ENCODE assay signal across 10 mouse cellular contexts in the genomic region with DNA sequence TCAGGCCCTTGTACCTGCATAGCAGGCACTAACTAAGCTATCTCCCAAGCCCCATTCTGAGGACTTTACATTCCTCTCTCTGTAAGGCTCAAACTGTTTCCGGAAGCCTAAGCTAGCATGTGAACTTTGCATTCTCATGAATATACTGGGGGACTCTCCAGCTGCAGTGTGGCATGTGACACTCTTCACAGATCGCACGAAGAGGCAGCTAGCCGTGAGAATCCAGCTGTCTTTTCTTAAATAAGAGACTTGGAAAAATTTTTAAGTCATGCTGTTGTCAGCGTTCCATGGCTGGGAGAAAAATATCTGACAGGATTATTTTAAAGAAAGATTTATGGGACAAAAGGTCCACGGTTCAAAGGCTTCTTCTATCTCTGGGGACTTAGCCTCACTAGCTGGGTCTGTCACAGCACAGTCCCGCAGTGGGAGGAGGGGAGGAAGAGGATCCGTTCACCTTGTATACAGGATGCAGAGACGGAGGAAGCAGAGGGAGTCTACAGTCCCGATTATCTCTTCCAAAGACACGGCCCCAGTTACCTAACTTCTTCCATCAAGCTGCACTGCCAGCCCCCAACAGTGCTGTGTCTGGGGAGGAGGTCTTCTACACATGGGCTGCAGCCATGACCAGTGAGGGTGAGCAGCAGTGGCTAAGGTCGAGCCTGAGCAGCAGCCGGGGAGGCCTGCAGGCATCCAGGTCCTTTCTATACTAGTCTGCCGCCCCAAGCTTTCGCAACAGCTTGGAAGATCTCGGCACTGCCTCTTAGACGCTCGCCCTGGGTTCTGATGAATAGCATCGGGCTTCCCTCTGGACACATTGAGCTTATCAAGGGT. TPM values are rescaled to one million over a fixed set of nuclear protein-coding genes. Genes with fewer than 3 reads are reported as not detected.
DNase-seq lines count a peak whose midpoint lies in the region; ATAC-seq and TF ChIP-seq lines count a peak whose summit lies in the region.
"Had no signal": no experiment of that assay in that cellular context is flagged by ENCODE, and none has a peak within 500 bp of the region (broad histone marks: within the 10 kb centered on the region; RNA-seq: fewer than 3 reads in every experiment).

No protein-coding gene starts in this region.

- H3K9me3 ChIP-seq in neural tube, embryonic 11.5 days (ENCODE audit: control insufficient read depth, low read length) = no peaks in the 10 kb centered on the region
- no peaks in the 10 kb centered on the region for H3K9me3 ChIP-seq in hindbrain, postnatal 0 days (ENCODE audit: low read length)
- no peaks in the 10 kb centered on the region for H3K9me3 ChIP-seq in lung, postnatal 0 days (ENCODE audit: low read length)
- H3K9me3 ChIP-seq in stomach, embryonic 16.5 days (replicated peaks; ENCODE audit: control insufficient read depth, low read length) = no peaks in the 10 kb centered on the region
- H3K9me3 ChIP-seq: midbrain, embryonic 12.5 days had no signal

- no peaks in the 10 kb centered on the region for H3K36me3 ChIP-seq in neural tube, embryonic 11.5 days (ENCODE audit: control insufficient read depth, insufficient read depth, low read length)
- H3K36me3 ChIP-seq in hindbrain, postnatal 0 days (ENCODE audit: insufficient read depth, low read length) = peaks cover 6% of the 10 kb centered on the region; the same call in 1 of the 2 replicates
- H3K36me3 ChIP-seq in lung, postnatal 0 days (ENCODE audit: insufficient read depth, low read length) = no peaks in the 10 kb centered on the region
- no peaks in the 10 kb centered on the region for H3K36me3 ChIP-seq in stomach, embryonic 16.5 days (ENCODE audit: control insufficient read depth, insufficient read depth, low read length)
- H3K36me3 ChIP-seq: midbrain, embryonic 12.5 days had no signal

- no peak overlapping the region for H3K4me3 ChIP-seq in neural tube, embryonic 11.5 days (ENCODE audit: low read depth, low read length)
- H3K4me3 ChIP-seq in hindbrain, postnatal 0 days (ENCODE audit: low read length) = no peak overlapping the region
- H3K4me3 ChIP-seq in lung, postnatal 0 days (ENCODE audit: low read depth, low read length) = no peak overlapping the region
- peak overlapping the region; percentile 8; the same call in 1 of the 2 replicates for H3K4me3 ChIP-seq in stomach, embryonic 16.5 days (replicated peaks; ENCODE audit: low read length)
- H3K4me3 ChIP-seq: midbrain, embryonic 12.5 days had no signal

- H3K4me2 ChIP-seq in neural tube, embryonic 11.5 days (ENCODE audit: low read depth) = no peak overlapping the region
- no peak overlapping the region for H3K4me2 ChIP-seq in hindbrain, postnatal 0 days (ENCODE audit: low read depth, low read length)
- peak overlapping the region; percentile 22; the same call in 1 of the 2 replicates for H3K4me2 ChIP-seq in lung, postnatal 0 days (replicated peaks; ENCODE audit: low read depth, low read length)
- peak overlapping the region; percentile 28; the same call in 1 of the 2 replicates for H3K4me2 ChIP-seq in stomach, embryonic 16.5 days (ENCODE audit: low read depth, low read length)
- H3K4me2 ChIP-seq: midbrain, embryonic 12.5 days had no signal

- TF ChIP-seq EP300 in lung, postnatal 0 days (IDR thresholded peaks at IDR 0.05) = peak; percentile 90

- TF ChIP-seq CTCF in hindbrain, postnatal 0 days (IDR thresholded peaks at IDR 0.05; ENCODE audit: low read depth) = no peak
- no peak for TF ChIP-seq CTCF in lung, postnatal 0 days (IDR thresholded peaks at IDR 0.05)

- H3K27ac ChIP-seq in neural tube, embryonic 11.5 days (ENCODE audit: low read depth, low read length) = 0 out of 2 replicates have a peak overlapping the region, but pooled peaks have one; percentile 8
- peak overlapping the region; percentile 27; the same call in 1 of the 2 replicates for H3K27ac ChIP-seq in hindbrain, postnatal 0 days
- H3K27ac ChIP-seq in lung, postnatal 0 days (ENCODE audit: low read length) = peak overlapping the region; percentile 48
- H3K27ac ChIP-seq in stomach, embryonic 16.5 days (ENCODE audit: low read length) = peak overlapping the region; percentile 91
- H3K27ac ChIP-seq: midbrain, embryonic 12.5 days had no signal

- WGBS in neural tube, embryonic 11.5 days = 52% methylated on average over 19 of the region's 19 CpGs
- 49% methylated on average over 19 of the region's 19 CpGs for WGBS in hindbrain, postnatal 0 days
- 27% methylated on average over 19 of the region's 19 CpGs for WGBS in lung, postnatal 0 days
- 29% methylated on average over 19 of the region's 19 CpGs for WGBS in stomach, embryonic 16.5 days

- H3K27me3 ChIP-seq in neural tube, embryonic 11.5 days (ENCODE audit: control insufficient read depth, insufficient read depth, low read length) = no peaks in the 10 kb centered on the region
- H3K27me3 ChIP-seq in hindbrain, postnatal 0 days (ENCODE audit: insufficient read depth, low read length) = no peaks in the 10 kb centered on the region
- H3K27me3 ChIP-seq in lung, postnatal 0 days (replicated peaks; ENCODE audit: insufficient read depth, low read length) = no peaks in the 10 kb centered on the region
- no peaks in the 10 kb centered on the region for H3K27me3 ChIP-seq in stomach, embryonic 16.5 days (ENCODE audit: control insufficient read depth, insufficient read depth, low read length)
- H3K27me3 ChIP-seq: midbrain, embryonic 12.5 days had no signal

- peaks cover 4% of the 10 kb centered on the region; the same call in 1 of the 2 replicates for H3K4me1 ChIP-seq in neural tube, embryonic 11.5 days (ENCODE audit: control insufficient read depth, insufficient read depth, low read length)
- H3K4me1 ChIP-seq in hindbrain, postnatal 0 days (ENCODE audit: insufficient read depth, low read length) = no peaks in the 10 kb centered on the region
- no peaks in the 10 kb centered on the region for H3K4me1 ChIP-seq in lung, postnatal 0 days (ENCODE audit: insufficient read depth, low read depth, low read length)
- H3K4me1 ChIP-seq in stomach, embryonic 16.5 days (ENCODE audit: control insufficient read depth, insufficient read depth, low read length) = peaks cover 23% of the 10 kb centered on the region

- DNase-seq in neural tube, embryonic 11.5 days (ENCODE audit: low spot score) = no peak
- DNase-seq in neural tube, embryonic 10.5 days (ENCODE audit: extremely low spot score, low spot score) = no peak
- DNase-seq in hindbrain, postnatal 0 days (ENCODE audit: low spot score) = no peak
- peak; percentile 87 for DNase-seq in lung, postnatal 0 days (ENCODE audit: low spot score)
- DNase-seq in cerebellum, postnatal 25 days = no peak
- DNase-seq in cerebellum, adult 9-10 months = no peak
- DNase-seq: cerebellum, postnatal 14 days had no signal

- no peak overlapping the region for H3K9ac ChIP-seq in neural tube, embryonic 11.5 days (ENCODE audit: low read length)
- H3K9ac ChIP-seq in hindbrain, postnatal 0 days (replicated peaks; ENCODE audit: low read length) = no peak overlapping the region
- H3K9ac ChIP-seq in lung, postnatal 0 days (replicated peaks; ENCODE audit: low read depth) = no peak overlapping the region; the same call in 1 of the 2 replicates
- peak overlapping the region; percentile 31 for H3K9ac ChIP-seq in stomach, embryonic 16.5 days (ENCODE audit: low read length)
- H3K9ac ChIP-seq: midbrain, embryonic 12.5 days had no signal

- no peak for ATAC-seq in neural tube, embryonic 11.5 days (ENCODE audit: insufficient read depth, low FRiP score, low TSS enrichment)
- no peak for ATAC-seq in hindbrain, postnatal 0 days
- ATAC-seq in lung, postnatal 0 days = peak; percentile 78
- ATAC-seq in stomach, embryonic 16.5 days (ENCODE audit: insufficient read depth, low FRiP score) = 0 out of 2 replicates have a peak, but pooled peaks have one; percentile 28
- no peak for ATAC-seq in megakaryocyte-erythroid progenitor cell, adult 5-6 weeks (replicated peaks; ENCODE audit: low FRiP score, low TSS enrichment, poor library complexity, severe bottlenecking)

RNA-seq across cellular contexts. Expression of a gene that starts 51.7 kb away (rescaled TPM):
- polyA plus RNA-seq in neural tube, embryonic 11.5 days (2014; fragmentation: Nextera tagmentation; extraction: Ambion mirVana) = 14.5 and 15.0 TPM in 2 replicates
- total RNA-seq in hindbrain, postnatal 0 days (2014; rRNA removed) = 16.3 and 30.8 TPM in 2 replicates
- polyA plus RNA-seq in hindbrain, postnatal 0 days (2015; fragmentation: Nextera tagmentation; extraction: Ambion mirVana) = 13.0 and 13.5 TPM in 2 replicates
- 6.2 and 6.3 TPM in 2 replicates for polyA plus RNA-seq in lung, postnatal 0 days (2015; fragmentation: Nextera tagmentation; extraction: Ambion mirVana)
- 8.5 and 9.3 TPM in 2 replicates for polyA plus RNA-seq in stomach, embryonic 16.5 days (2015; fragmentation: Nextera tagmentation; extraction: Ambion mirVana)
- total RNA-seq in megakaryocyte-erythroid progenitor cell, adult 5-6 weeks (2014; fragmentation: Nextera tagmentation) = 4.8 and 9.6 TPM in 2 replicates
- 2.7 and 4.5 TPM in 2 replicates for total RNA-seq in megakaryocyte-erythroid progenitor cell, adult 5-6 weeks (2017)

Comparison
In these comparisons a context has a peak if more than half of its experiments do, and no peak if none do; other contexts are left out.
1. ATAC-seq: peak in lung, postnatal 0 days (single experiment) and stomach, embryonic 16.5 days (single experiment); none in neural tube, embryonic 11.5 days (single experiment), hindbrain, postnatal 0 days (single experiment) and megakaryocyte-erythroid progenitor cell, adult 5-6 weeks (single experiment).
2. H3K27ac ChIP-seq: peak in every context shown above with its lines; median percentile 91 in stomach, embryonic 16.5 days; 48 in lung, postnatal 0 days; 27 in hindbrain, postnatal 0 days; 8 in neural tube, embryonic 11.5 days.
3. H3K4me2 ChIP-seq: peak in lung, postnatal 0 days (single experiment) and stomach, embryonic 16.5 days (single experiment); none in neural tube, embryonic 11.5 days (single experiment) and hindbrain, postnatal 0 days (single experiment).